Mouse (Mus musculus): ENCODE measurements around the gene Ergic1. TPM values are rescaled to one million over a fixed set of nuclear protein-coding genes. Genes with fewer than 3 reads are reported as not detected.

Gene Ergic1
- polyA plus RNA-seq, 1 experiment = 39.2 TPM

DNA sequence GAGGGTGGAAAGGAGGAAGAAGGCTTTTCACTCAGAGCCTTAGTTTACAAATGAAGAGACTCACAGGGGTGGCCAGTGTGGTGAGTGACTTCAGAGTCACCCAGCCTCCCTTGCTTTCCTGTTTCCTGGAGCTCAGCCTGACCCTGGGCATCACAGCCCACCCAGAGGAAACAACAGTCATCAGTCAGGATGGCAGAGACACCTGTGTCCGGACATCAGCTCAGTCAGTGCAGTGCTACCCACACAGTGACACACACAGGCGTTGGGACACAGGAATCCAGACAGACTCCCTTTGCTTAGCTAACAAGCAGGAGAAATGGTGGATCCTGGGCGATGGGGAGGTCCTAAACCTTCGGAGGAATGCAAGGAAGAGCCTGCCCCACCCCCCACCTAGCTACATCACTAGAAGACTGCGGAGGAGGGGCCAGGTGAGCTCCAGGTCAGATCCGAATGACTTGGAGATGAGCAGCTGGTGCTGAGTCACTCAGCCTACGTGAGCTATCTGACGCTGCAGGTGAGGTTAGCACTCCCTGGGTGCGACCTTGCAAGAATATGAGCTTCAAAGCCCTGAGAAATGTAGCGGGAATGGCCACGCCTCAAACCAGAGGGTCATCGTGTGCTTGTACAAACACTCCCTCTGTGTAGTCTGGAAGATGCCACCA, 12.0 kb upstream of the Ergic1 start:
- H3K27me3 ChIP-seq (ENCODE audit: control insufficient read depth, insufficient read depth, low read length) = no peaks in the 10 kb centered on the region
- H3K4me3 ChIP-seq (ENCODE audit: extremely low read depth, insufficient read depth, insufficient read length) = no peak overlapping the region
- WGBS = 67% methylated on average over 12 of the region's 12 CpGs
- TF ChIP-seq CTCF (IDR thresholded peaks at IDR 0.05; ENCODE audit: extremely low read depth, insufficient read depth, insufficient read length, insufficient replicate concordance) = no peak
- no peak for DNase-seq (ENCODE audit: low read depth in 1 of 2, low spot score in 2 of 2)
- H3K27ac ChIP-seq (ENCODE audit: insufficient read depth, low read length) = no peak overlapping the region
- no peaks in the 10 kb centered on the region for H3K36me3 ChIP-seq (ENCODE audit: control insufficient read depth, insufficient read depth, low read length)
- no peaks in the 10 kb centered on the region for H3K4me1 ChIP-seq (ENCODE audit: control insufficient read depth, insufficient read depth, insufficient read length)

DNA sequence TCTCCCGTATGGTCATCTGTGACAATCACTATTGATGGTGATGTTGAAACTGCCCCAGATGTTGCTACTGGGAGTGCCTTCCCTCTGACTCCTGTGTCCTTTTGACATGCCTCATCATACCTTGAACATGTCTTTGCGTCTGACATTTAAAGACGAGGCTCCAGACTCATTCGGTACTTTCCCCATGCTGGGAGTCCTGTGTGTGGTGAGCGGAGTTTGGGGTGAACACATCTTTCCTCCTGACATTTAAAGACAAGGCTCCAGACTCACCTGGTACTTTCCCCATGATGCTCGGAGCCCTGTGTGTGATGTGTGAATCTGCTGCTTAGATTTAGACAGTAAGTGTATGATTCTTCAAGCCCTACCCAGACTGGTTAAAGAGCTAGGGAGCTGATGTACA, 10.2 kb upstream of the Ergic1 start:
- no peak overlapping the region for H3K27ac ChIP-seq (ENCODE audit: insufficient read depth, low read length)
- H3K4me1 ChIP-seq (ENCODE audit: control insufficient read depth, insufficient read depth, insufficient read length) = no peaks in the 10 kb centered on the region
- WGBS = 83% methylated on average over 6 of the region's 6 CpGs
- no peaks in the 10 kb centered on the region for H3K27me3 ChIP-seq (ENCODE audit: control insufficient read depth, insufficient read depth, low read length)
- no peak overlapping the region for H3K4me3 ChIP-seq (ENCODE audit: extremely low read depth, insufficient read depth, insufficient read length)
- no peaks in the 10 kb centered on the region for H3K36me3 ChIP-seq (ENCODE audit: control insufficient read depth, insufficient read depth, low read length)
- TF ChIP-seq POLR2A (IDR thresholded peaks at IDR 0.05; ENCODE audit: low read depth, low read length) (no peak), CTCF (IDR thresholded peaks at IDR 0.05; ENCODE audit: extremely low read depth, insufficient read depth, insufficient read length, insufficient replicate concordance) (no peak)
- no peak for DNase-seq (ENCODE audit: low read depth in 1 of 2, low spot score in 2 of 2)

DNA sequence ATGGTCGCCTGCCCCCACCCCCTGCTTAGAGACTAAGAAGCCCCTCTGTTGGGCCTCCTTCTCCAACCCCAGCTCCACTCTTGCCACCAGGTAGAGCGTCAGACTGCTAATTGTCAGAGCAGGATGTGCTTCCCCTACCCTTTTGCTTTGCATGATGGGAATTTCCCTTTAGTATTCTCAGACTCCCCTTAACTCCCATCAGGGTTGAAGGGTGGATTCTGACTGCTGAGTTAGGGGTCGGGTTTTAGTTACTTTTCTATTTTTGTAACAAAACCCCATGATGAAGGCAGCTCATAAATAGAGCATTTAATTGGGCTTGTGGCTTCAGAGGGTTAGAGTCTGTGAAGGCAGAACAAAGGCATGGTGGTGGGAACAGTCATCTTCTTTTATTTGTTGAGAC, 8.3 kb upstream of the Ergic1 start:
- no peak overlapping the region for H3K4me3 ChIP-seq (ENCODE audit: extremely low read depth, insufficient read depth, insufficient read length)
- WGBS = 62% methylated on average over 3 of the region's 3 CpGs
- no peaks in the 10 kb centered on the region for H3K27me3 ChIP-seq (ENCODE audit: control insufficient read depth, insufficient read depth, low read length)
- no peak for DNase-seq (ENCODE audit: low read depth in 1 of 2, low spot score in 2 of 2)
- H3K4me1 ChIP-seq (ENCODE audit: control insufficient read depth, insufficient read depth, insufficient read length) = no peaks in the 10 kb centered on the region
- H3K36me3 ChIP-seq (ENCODE audit: control insufficient read depth, insufficient read depth, low read length) = no peaks in the 10 kb centered on the region
- H3K27ac ChIP-seq (ENCODE audit: insufficient read depth, low read length) = no peak overlapping the region
- TF ChIP-seq CTCF (IDR thresholded peaks at IDR 0.05; ENCODE audit: extremely low read depth, insufficient read depth, insufficient read length, insufficient replicate concordance) (no peak), POLR2A (IDR thresholded peaks at IDR 0.05; ENCODE audit: low read depth, low read length) (no peak)

DNA sequence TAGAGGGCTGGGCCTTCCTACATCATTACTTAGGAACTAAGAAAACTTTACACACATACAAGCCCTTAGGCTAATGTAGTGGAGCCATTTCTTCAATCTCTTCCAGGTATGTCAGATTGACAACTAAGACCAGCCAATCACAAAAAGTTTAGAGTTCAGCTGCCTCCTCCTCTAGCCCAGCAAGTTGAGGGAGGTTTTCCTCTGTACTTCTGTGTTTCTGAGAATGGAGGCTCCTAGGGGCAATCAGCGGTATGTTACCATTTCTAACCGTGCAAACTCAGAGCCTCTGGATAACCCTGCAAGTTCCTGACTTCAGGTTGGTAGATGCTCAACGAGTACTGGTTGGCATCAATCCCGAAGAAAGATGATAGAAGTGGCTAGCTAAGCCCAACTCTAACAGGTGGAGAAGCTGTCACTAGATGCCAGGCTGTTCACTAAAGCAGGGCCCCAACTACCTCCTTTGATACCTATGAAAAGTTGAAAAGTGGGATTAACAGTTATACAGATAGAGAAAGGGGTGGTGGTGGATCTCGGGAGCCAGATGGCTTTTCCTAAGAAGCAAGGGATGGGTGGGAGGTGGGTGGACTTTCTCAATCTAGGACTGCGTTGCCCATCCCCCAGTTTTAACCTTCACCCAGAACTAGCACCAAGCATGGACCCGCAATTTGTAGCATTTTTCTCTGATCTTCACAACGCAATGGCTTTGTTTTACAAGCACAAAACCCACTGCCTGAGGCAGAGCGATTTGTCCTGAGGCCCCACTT, 581 bp upstream of the Ergic1 start:
- 21% methylated on average over 9 of the region's 9 CpGs for WGBS
- H3K36me3 ChIP-seq (ENCODE audit: control insufficient read depth, insufficient read depth, low read length) = no peaks in the 10 kb centered on the region
- H3K27me3 ChIP-seq (ENCODE audit: control insufficient read depth, insufficient read depth, low read length) = no peaks in the 10 kb centered on the region
- peak overlapping the region; percentile 40; the same call in 1 of the 2 replicates for H3K27ac ChIP-seq (ENCODE audit: insufficient read depth, low read length)
- peaks cover 8% of the 10 kb centered on the region for H3K4me1 ChIP-seq (ENCODE audit: control insufficient read depth, insufficient read depth, insufficient read length)
- no peak for TF ChIP-seq POLR2A (IDR thresholded peaks at IDR 0.05; ENCODE audit: low read depth, low read length)
- TF ChIP-seq CTCF (IDR thresholded peaks at IDR 0.05; ENCODE audit: extremely low read depth, insufficient read depth, insufficient read length, insufficient replicate concordance) = no peak
- peak overlapping the region; percentile 81 for H3K4me3 ChIP-seq (ENCODE audit: extremely low read depth, insufficient read depth, insufficient read length)
- DNase-seq (ENCODE audit: low read depth in 1 of 2, low spot score in 2 of 2) = no peak

DNA sequence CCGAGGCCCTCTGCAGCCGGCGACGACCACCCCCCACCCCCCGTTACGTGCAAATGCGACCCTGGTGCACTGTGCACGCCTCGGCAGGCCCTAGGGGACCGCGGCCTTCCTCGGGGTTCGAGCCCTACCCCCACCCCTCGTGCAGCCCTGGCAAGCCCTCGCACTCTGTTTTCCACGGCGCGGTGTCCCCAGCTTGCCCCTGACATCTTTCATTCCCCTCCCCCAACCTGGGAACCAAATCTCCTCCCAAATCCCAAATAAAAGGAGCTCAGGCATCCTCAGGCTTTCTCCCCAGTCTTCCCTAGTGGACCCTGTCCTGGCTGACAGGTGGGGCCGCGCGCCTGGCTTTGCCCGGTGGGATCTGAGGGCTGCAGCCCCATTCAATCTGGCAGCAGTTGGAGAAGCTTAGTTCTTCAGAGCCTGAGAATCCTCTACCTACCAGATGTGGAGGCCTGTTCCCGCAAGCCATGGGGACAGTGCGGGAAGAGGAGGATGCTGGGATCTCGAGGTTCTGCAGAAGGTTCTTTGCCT, 427 bp downstream of the Ergic1 start, which contains the start of gene Dusp1:
TSS of gene Dusp1 (minus strand) at position 478 of the 531 bp plus-strand sequence.
- no peak for DNase-seq (ENCODE audit: low read depth in 1 of 2, low spot score in 2 of 2)
- 3% methylated on average over 23 of the region's 25 CpGs for WGBS
- Histone ChIP-seq H3K4me1 (ENCODE audit: control insufficient read depth, insufficient read depth, insufficient read length) (peaks cover 8% of the 10 kb centered on the region), H3K36me3 (ENCODE audit: control insufficient read depth, insufficient read depth, low read length) (no peaks in the 10 kb centered on the region), H3K27me3 (ENCODE audit: control insufficient read depth, insufficient read depth, low read length) (no peaks in the 10 kb centered on the region), H3K4me3 (ENCODE audit: extremely low read depth, insufficient read depth, insufficient read length) (peak within 1 kb of the TSS; percentile 81), H3K27ac (ENCODE audit: insufficient read depth, low read length) (peak within 1 kb of the TSS; percentile 40; the same call in 1 of the 2 replicates)
- TF ChIP-seq POLR2A (IDR thresholded peaks at IDR 0.05; ENCODE audit: low read depth, low read length) (no peak), CTCF (IDR thresholded peaks at IDR 0.05; ENCODE audit: extremely low read depth, insufficient read depth, insufficient read length, insufficient replicate concordance) (no peak)

DNA sequence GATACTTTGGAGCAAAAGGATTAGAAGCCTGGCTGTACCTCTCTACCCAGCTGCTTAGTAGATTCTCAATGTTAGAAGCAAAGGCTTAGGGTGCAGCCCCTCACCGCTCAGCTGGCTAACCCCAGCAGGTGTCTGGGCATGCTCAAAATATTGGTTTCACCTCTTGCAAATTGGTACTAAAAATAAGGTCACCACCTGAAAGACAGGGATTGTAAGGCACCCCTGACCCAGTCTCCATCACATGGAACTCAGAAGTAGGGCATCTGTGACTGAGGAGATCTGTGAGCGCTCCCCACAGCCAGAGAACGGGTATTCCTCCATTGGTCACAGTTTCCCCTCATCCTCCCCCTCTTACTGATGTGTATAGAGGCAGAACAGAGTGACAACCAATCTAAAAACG, 1.0 kb downstream of the Ergic1 start:
- TF ChIP-seq POLR2A (IDR thresholded peaks at IDR 0.05; ENCODE audit: low read depth, low read length) = no peak
- no peak for TF ChIP-seq CTCF (IDR thresholded peaks at IDR 0.05; ENCODE audit: extremely low read depth, insufficient read depth, insufficient read length, insufficient replicate concordance)
- DNase-seq (ENCODE audit: low read depth in 1 of 2, low spot score in 2 of 2) = no peak
- Histone ChIP-seq H3K36me3 (ENCODE audit: control insufficient read depth, insufficient read depth, low read length) (no peaks in the 10 kb centered on the region), H3K4me3 (ENCODE audit: extremely low read depth, insufficient read depth, insufficient read length) (no peak overlapping the region), H3K27me3 (ENCODE audit: control insufficient read depth, insufficient read depth, low read length) (no peaks in the 10 kb centered on the region), H3K4me1 (ENCODE audit: control insufficient read depth, insufficient read depth, insufficient read length) (peaks cover 8% of the 10 kb centered on the region), H3K27ac (ENCODE audit: insufficient read depth, low read length) (no peak overlapping the region)
- WGBS = 71% methylated on average over 4 of the region's 4 CpGs
